Mouse (Mus musculus) testis, adult 2 months (tissue): ENCODE data around the gene Adam12.

Experiments
- CTCF ChIP-seq: fragments of 200-500 bp; IDR thresholded peaks from 2 replicates; pipeline ENCODE4 v1.5.1; 2012; ENCODE audit warnings: low read depth, mild to moderate bottlenecking, inconsistent platforms, low read length, moderate library complexity; ENCODE audit not compliant: control insufficient read depth, insufficient read depth, insufficient replicate concordance
- POLR2A ChIP-seq: fragments of 200-500 bp; IDR thresholded peaks from 2 replicates; pipeline ENCODE4 v1.6.1; 2012; ENCODE audit warnings: low read depth, mild to moderate bottlenecking, inconsistent platforms, low read length, moderate library complexity; ENCODE audit not compliant: control insufficient read depth

DNA sequence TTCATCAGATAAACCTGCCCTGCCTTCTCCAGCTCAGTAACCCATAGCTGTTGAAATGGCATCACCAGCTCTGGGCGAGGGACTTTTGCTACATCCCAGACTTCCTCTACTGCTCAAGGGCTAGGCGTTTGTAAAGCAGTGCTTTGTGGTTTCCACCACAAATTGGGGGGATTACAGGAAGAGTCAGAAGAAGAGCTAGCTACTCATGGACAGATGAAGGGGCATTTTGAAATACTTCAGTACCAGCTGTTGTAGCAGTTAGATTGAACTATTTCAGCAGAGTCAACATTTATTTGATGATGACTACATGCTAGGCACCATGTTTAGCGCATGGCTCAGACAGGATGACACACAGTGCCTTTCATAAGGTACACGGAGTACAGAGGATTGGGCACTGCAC is 361.7 kb downstream of the Adam12 start:
- no peak for TF ChIP-seq CTCF
- no peak for TF ChIP-seq POLR2A
